Mouse (Mus musculus): ENCODE data around the gene Bbip1. TPM values are rescaled to one million over a fixed set of nuclear protein-coding genes. Genes with fewer than 3 reads are reported as not detected.

Bbip1 gene
- total RNA-seq (2014; rRNA removed): 138 and 189 TPM in 2 replicates
- 196 and 240 TPM in 2 replicates for polyA plus RNA-seq (2015; fragmentation: Nextera tagmentation; extraction: Ambion mirVana)

- peak within 1 kb of the TSS; percentile 65 for H3K4me3 ChIP-seq (ENCODE audit: low read depth, low read length)
- no peaks in the 10 kb centered on the region for H3K27me3 ChIP-seq (ENCODE audit: insufficient read depth, low read length)
- no peaks in the 10 kb centered on the region for H3K9me3 ChIP-seq (ENCODE audit: low read length)
- DNase-seq: peak; percentile 100
- peak within 1 kb of the TSS; percentile 95 for H3K27ac ChIP-seq (ENCODE audit: low read depth, low read length)
- peak within 1 kb of the TSS; percentile 83 for H3K9ac ChIP-seq
- 2% methylated on average over 61 of the region's 62 CpGs for WGBS
- H3K36me3 ChIP-seq (ENCODE audit: insufficient read depth): no peaks in the 10 kb centered on the region; the same call in 1 of the 2 replicates
- H3K4me1 ChIP-seq (ENCODE audit: insufficient read depth): peaks cover 13% of the 10 kb centered on the region
- peak within 1 kb of the TSS; percentile 50 for H3K4me2 ChIP-seq (ENCODE audit: low read depth)
- peak; percentile 25; the same call in 1 of the 2 replicates for TF ChIP-seq CTCF (IDR thresholded peaks at IDR 0.05; ENCODE audit: low read depth)
- ATAC-seq: peak; percentile 95
These were observed at the start of gene Bbip1, which contains the start of gene Shoc2 for GRCm38 (mm10) chr19:53943802-53944785. Gene Bbip1 (minus strand): TSS chr19:53944627. Gene Shoc2 (plus strand): TSS chr19:53944306.

GRCm38 (mm10) chr19:53993860-53994259 is 49.4 kb upstream of the Bbip1 start:
- TF ChIP-seq CTCF (IDR thresholded peaks at IDR 0.05; ENCODE audit: low read depth): no peak
- no peak overlapping the region for H3K4me2 ChIP-seq (ENCODE audit: low read depth)
- H3K9ac ChIP-seq: no peak overlapping the region
- no peak for ATAC-seq
- no peaks in the 10 kb centered on the region for H3K9me3 ChIP-seq (ENCODE audit: low read length)
- no peak for DNase-seq
- H3K4me3 ChIP-seq (ENCODE audit: low read depth, low read length): no peak overlapping the region
- H3K27ac ChIP-seq (ENCODE audit: low read depth, low read length): no peak overlapping the region
- H3K36me3 ChIP-seq (ENCODE audit: insufficient read depth): no peaks in the 10 kb centered on the region
- H3K4me1 ChIP-seq (ENCODE audit: insufficient read depth): no peaks in the 10 kb centered on the region
- WGBS: 74% methylated on average over 3 of the region's 3 CpGs
- H3K27me3 ChIP-seq (ENCODE audit: insufficient read depth, low read length): no peaks in the 10 kb centered on the region

- no peaks in the 10 kb centered on the region for H3K4me1 ChIP-seq (ENCODE audit: insufficient read depth)
- no peaks in the 10 kb centered on the region for H3K9me3 ChIP-seq (ENCODE audit: low read length)
- no peak for ATAC-seq
- WGBS: 91% methylated on average over 2 of the region's 2 CpGs
- no peak for DNase-seq
- no peak for TF ChIP-seq CTCF (IDR thresholded peaks at IDR 0.05; ENCODE audit: low read depth)
- peaks cover 7% of the 10 kb centered on the region; the same call in 1 of the 2 replicates for H3K36me3 ChIP-seq (ENCODE audit: insufficient read depth)
- H3K4me2 ChIP-seq (ENCODE audit: low read depth): no peak overlapping the region
- no peak overlapping the region for H3K27ac ChIP-seq (ENCODE audit: low read depth, low read length)
- no peak overlapping the region for H3K9ac ChIP-seq
- H3K27me3 ChIP-seq (ENCODE audit: insufficient read depth, low read length): no peaks in the 10 kb centered on the region
- H3K4me3 ChIP-seq (ENCODE audit: low read depth, low read length): no peak overlapping the region
These were observed 46.1 kb upstream of the Bbip1 start for GRCm38 (mm10) chr19:53990538-53990937.

- Histone ChIP-seq H3K4me2 (ENCODE audit: low read depth) (no peak overlapping the region), H3K27ac (ENCODE audit: low read depth, low read length) (no peak overlapping the region), H3K36me3 (ENCODE audit: insufficient read depth) (peaks cover 7% of the 10 kb centered on the region; the same call in 1 of the 2 replicates), H3K4me1 (ENCODE audit: insufficient read depth) (no peaks in the 10 kb centered on the region), H3K9ac (no peak overlapping the region), H3K9me3 (ENCODE audit: low read length) (no peaks in the 10 kb centered on the region), H3K4me3 (ENCODE audit: low read depth, low read length) (no peak overlapping the region), H3K27me3 (ENCODE audit: insufficient read depth, low read length) (no peaks in the 10 kb centered on the region)
- no peak for ATAC-seq
- no peak for DNase-seq
- WGBS: 97% methylated on average over 3 of the region's 3 CpGs
- TF ChIP-seq CTCF (IDR thresholded peaks at IDR 0.05; ENCODE audit: low read depth): no peak
These were observed 40.2 kb upstream of the Bbip1 start for GRCm38 (mm10) chr19:53984628-53985027.

GRCm38 (mm10) chr19:53983336-53983735 is 38.9 kb upstream of the Bbip1 start:
- Histone ChIP-seq H3K36me3 (ENCODE audit: insufficient read depth) (peaks cover 7% of the 10 kb centered on the region; the same call in 1 of the 2 replicates), H3K4me2 (ENCODE audit: low read depth) (no peak overlapping the region), H3K27ac (ENCODE audit: low read depth, low read length) (no peak overlapping the region), H3K4me3 (ENCODE audit: low read depth, low read length) (no peak overlapping the region), H3K9ac (no peak overlapping the region), H3K9me3 (ENCODE audit: low read length) (no peaks in the 10 kb centered on the region), H3K4me1 (ENCODE audit: insufficient read depth) (no peaks in the 10 kb centered on the region), H3K27me3 (ENCODE audit: insufficient read depth, low read length) (no peaks in the 10 kb centered on the region)
- ATAC-seq (no peak), DNase-seq (no peak)
- WGBS: 98% methylated on average over 1 of the region's 1 CpGs
- TF ChIP-seq CTCF (IDR thresholded peaks at IDR 0.05; ENCODE audit: low read depth): 0 out of 2 replicates have a peak, but pooled peaks have one; percentile 16

- no peaks in the 10 kb centered on the region for H3K9me3 ChIP-seq (ENCODE audit: low read length)
- no peaks in the 10 kb centered on the region for H3K4me1 ChIP-seq (ENCODE audit: insufficient read depth)
- TF ChIP-seq CTCF (IDR thresholded peaks at IDR 0.05; ENCODE audit: low read depth): no peak
- ATAC-seq (no peak), DNase-seq (no peak)
- H3K36me3 ChIP-seq (ENCODE audit: insufficient read depth): no peaks in the 10 kb centered on the region
- H3K4me3 ChIP-seq (ENCODE audit: low read depth, low read length): no peak overlapping the region
- H3K4me2 ChIP-seq (ENCODE audit: low read depth): no peak overlapping the region
- no peak overlapping the region for H3K9ac ChIP-seq
- no peaks in the 10 kb centered on the region for H3K27me3 ChIP-seq (ENCODE audit: insufficient read depth, low read length)
- WGBS: 75% methylated on average over 3 of the region's 3 CpGs
- no peak overlapping the region for H3K27ac ChIP-seq (ENCODE audit: low read depth, low read length)
These were observed 37.6 kb upstream of the Bbip1 start for GRCm38 (mm10) chr19:53982041-53982440.

GRCm38 (mm10) chr19:53973656-53974055 is 29.2 kb upstream of the Bbip1 start:
- Histone ChIP-seq H3K27me3 (ENCODE audit: insufficient read depth, low read length) (no peaks in the 10 kb centered on the region), H3K4me3 (ENCODE audit: low read depth, low read length) (no peak overlapping the region), H3K9me3 (ENCODE audit: low read length) (no peaks in the 10 kb centered on the region), H3K27ac (ENCODE audit: low read depth, low read length) (no peak overlapping the region), H3K36me3 (ENCODE audit: insufficient read depth) (no peaks in the 10 kb centered on the region), H3K4me2 (ENCODE audit: low read depth) (no peak overlapping the region), H3K9ac (no peak overlapping the region), H3K4me1 (ENCODE audit: insufficient read depth) (no peaks in the 10 kb centered on the region)
- TF ChIP-seq CTCF (IDR thresholded peaks at IDR 0.05; ENCODE audit: low read depth): no peak
- 71% methylated on average over 1 of the region's 1 CpGs for WGBS
- DNase-seq: no peak
- ATAC-seq: no peak
